Mouse (Mus musculus) bone marrow, adult 2 months (tissue): ENCODE data around the gene Nlrp6. TPM values are rescaled to one million over a fixed set of nuclear protein-coding genes. Genes with fewer than 3 reads are reported as not detected.

Experiments
- H3K27ac ChIP-seq: fragments of 200-500 bp; 2 replicates; pipeline ENCODE4 v1.5.1; 2012; ENCODE audit warnings: low read depth, mild to moderate bottlenecking, control low read depth, inconsistent platforms, low read length; ENCODE audit not compliant: control insufficient read depth, poor library complexity, insufficient read depth
- H3K4me1 ChIP-seq: fragments of 200-500 bp; 2 replicates; pipeline ENCODE4 v1.6.1; 2011; ENCODE audit warnings: low read length; ENCODE audit not compliant: control insufficient read depth, insufficient read depth
- H3K4me3 ChIP-seq: fragments of 200-500 bp; replicated peaks from 2 replicates; pipeline ENCODE3; 2011; ENCODE audit warnings: mild to moderate bottlenecking, low read depth, low read length, control low read depth; ENCODE audit not compliant: control insufficient read depth
- CTCF ChIP-seq: fragments of 200-500 bp; IDR thresholded peaks from 2 replicates; pipeline ENCODE4 v1.5.1; 2011; ENCODE audit warnings: low read length, control low read depth; ENCODE audit not compliant: control insufficient read depth, insufficient read depth
- POLR2A ChIP-seq: fragments of 200-500 bp; IDR thresholded peaks from 2 replicates; pipeline ENCODE4 v1.6.1; 2011; ENCODE audit warnings: low read depth, mild to moderate bottlenecking, control low read depth, low read length, borderline replicate concordance; ENCODE audit not compliant: control insufficient read depth
- WGBS: fragments of 180-500 bp; shearing (Covaris S2); methylation state at CpG from one replicate; pipeline ENCODE4 v1.1.7; 2018; 5-methylcytosine and 5-hydroxymethylcytosine counted together
- polyA plus RNA-seq: library from polyadenylated mRNA; stranded (reverse); fragments of >200 nt; gene quantifications from 2 replicates; pipeline ENCODE4 v1.2.4, GENCODE M21; 2011; ENCODE audit warnings: low replicate concordance; ENCODE audit not compliant: missing spikeins, insufficient read depth, insufficient read length

Nlrp6 gene
- polyA plus RNA-seq, 1 experiment = 1.9 TPM

DNA sequence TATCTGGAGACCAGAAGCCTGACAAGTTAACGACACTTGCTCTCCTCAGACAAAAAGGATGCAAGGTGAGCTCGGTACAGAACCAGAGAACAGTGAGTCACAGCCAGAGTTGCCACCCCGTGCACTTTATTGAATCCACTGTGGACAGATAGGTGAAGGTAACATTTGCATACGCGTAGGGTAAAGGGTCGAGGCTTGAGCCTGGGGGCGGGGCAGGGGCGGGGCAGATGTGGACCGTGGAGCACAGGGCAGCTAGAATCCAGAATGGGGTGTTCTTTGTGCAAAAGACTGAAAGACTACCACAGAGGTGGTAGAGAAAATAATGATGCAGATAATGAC lies 34.0 kb downstream of the Nlrp6 start:
- Histone ChIP-seq H3K4me1 (peaks cover 5% of the 10 kb centered on the region), H3K27ac (peak overlapping the region; percentile 89), H3K4me3 (peak overlapping the region; percentile 75)
- 3% methylated on average over 9 of the region's 9 CpGs for WGBS
- TF ChIP-seq POLR2A (no peak), CTCF (no peak)

GRCm38 (mm10) chr7:140955342-140955741 lies 34.6 kb downstream of the Nlrp6 start:
- under 1% methylated on average over 17 of the region's 17 CpGs for WGBS
- Histone ChIP-seq H3K4me1 (peaks cover 8% of the 10 kb centered on the region), H3K27ac (peak overlapping the region; percentile 89)

DNA sequence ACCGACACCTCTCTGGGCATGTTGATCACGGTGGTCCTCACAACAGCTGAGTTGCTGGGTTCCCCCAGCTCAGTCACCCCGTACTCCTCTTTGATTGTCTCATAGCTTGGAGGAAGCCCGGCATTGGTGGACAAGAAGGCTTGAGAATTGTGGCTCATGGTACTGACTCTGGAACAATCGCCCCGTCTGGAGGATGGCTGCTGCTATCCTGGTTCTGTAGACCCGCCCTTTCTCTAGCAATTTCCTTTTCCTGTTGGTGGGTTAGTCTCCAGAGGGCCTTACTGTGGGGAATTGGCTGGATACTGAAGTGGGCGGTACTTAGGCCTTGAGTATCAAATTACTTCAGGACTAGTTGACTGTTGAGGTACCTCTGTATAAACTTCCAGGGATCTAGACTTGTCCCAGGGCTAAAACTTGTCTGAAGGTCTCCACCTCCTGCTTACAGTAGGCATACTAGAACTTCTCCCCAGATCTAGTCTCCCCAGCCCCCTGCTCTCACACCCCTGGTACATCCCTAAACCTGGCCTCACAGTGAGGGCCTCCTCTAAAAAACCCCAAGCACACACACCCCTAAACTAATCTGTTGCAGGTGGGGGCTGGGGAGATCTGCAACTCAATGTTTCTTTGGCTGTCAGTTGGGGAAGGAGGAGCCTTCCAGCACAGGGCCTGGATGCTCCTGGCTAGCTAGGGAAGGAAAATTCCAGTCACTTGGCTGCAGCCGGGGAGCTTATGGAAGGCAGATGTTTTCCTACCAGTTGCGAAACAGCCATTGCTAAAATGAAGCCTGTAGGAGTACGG lies 35.3 kb downstream of the Nlrp6 start, which contains the start of the genes Gm45717 and Ifitm2:
Gene Gm45717 (minus strand): TSS at position 180 of the 798 bp plus-strand sequence.
Gene Ifitm2 (minus strand): TSS at position 230 of the 798 bp plus-strand sequence.
- peaks cover 8% of the 10 kb centered on the region for H3K4me1 ChIP-seq
- peak within 1 kb of the TSS; percentile 75 for H3K4me3 ChIP-seq
- WGBS = 13% methylated on average over 11 of the region's 11 CpGs
- TF ChIP-seq POLR2A (no peak), CTCF (no peak)
- peak within 1 kb of the TSS; percentile 89 for H3K27ac ChIP-seq

More at GRCm38 (mm10) chr7:140955342-140955741, 34.6 kb downstream of the Nlrp6 start:
- peak overlapping the region; percentile 75 for H3K4me3 ChIP-seq
- no peak for TF ChIP-seq POLR2A
- TF ChIP-seq CTCF = no peak

DNA sequence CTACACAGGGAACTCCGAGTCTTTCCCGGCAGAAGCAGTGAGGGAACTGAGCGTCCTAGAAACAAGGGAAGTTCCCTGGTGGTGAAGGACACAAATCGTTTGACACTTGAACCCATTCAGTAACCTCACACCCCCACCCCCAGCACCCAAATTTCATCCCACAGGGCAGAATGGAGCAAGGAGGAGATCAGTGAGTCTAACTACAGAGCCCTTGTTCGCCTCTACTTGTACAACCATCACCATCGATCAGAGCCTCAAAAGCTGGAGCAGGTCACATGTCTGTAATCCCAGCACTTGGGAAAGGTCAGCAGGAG lies 35.8 kb downstream of the Nlrp6 start:
- Histone ChIP-seq H3K4me3 (no peak overlapping the region), H3K27ac (peak overlapping the region; percentile 89), H3K4me1 (peaks cover 8% of the 10 kb centered on the region)
- no peak for TF ChIP-seq CTCF
- no peak for TF ChIP-seq POLR2A
- WGBS = 38% methylated on average over 6 of the region's 6 CpGs

DNA sequence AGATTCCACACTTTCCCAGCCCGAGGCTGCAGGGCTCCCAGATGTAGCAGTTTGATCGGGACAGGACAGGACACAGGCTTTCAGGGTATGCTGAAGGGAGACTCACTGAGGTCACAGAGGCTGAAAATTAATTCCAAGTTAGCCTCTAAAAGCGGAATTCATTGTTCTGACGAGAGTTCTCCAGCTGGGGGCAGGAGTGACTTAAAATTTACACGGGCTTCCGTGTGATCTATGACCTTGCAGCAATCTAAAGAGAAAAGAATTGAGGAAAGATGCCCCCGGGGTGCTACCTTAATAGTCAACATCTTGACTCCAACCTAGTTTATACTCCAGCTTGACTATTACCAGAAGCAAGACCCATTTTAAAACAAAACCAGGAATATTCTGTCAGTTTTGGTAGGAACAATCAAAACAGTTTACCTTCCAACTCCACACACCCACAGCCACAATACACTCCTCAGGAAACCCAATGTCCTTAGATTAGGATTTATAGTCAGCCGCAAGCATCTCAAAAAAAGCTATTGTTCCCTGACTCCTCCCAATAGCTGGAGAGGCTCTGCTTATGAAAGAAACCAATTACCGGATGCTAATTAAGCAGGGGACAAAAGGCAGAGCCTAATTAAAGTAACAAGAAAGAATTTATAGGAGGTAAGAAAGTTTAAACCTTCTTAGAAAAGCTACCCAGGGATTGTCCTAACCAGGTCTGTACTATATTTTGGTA lies 38.6 kb downstream of the Nlrp6 start:
- peaks cover 6% of the 10 kb centered on the region for H3K4me1 ChIP-seq
- H3K27ac ChIP-seq = no peak overlapping the region
- TF ChIP-seq CTCF = no peak
- TF ChIP-seq POLR2A = no peak
- H3K4me3 ChIP-seq = no peak overlapping the region
- WGBS = 9% methylated on average over 9 of the region's 9 CpGs

DNA sequence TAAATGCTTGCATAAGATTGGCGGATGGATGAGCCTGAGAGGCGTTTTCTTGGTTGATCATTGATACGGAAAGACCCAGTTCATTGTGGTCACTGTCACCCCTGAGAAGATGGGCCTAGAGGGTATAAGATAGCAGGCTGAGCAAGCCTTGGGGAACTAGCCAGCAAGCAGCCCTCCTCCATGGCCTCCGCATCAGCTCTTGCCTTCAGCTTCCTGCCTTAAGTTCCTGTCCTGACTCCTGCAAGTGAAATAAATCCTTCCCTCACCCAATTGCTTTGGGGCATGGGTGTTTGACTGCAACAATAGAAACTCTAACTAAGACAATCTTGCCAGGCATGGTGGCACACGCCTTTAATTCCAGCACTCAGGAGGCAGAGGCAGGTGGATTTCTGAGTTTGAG lies 39.3 kb downstream of the Nlrp6 start:
- no peak for TF ChIP-seq CTCF
- WGBS = 55% methylated on average over 5 of the region's 5 CpGs
- Histone ChIP-seq H3K4me3 (no peak overlapping the region), H3K4me1 (peaks cover 6% of the 10 kb centered on the region), H3K27ac (no peak overlapping the region)

- 81% methylated on average over 2 of the region's 2 CpGs for WGBS
- no peak overlapping the region for H3K4me3 ChIP-seq
- peaks cover 6% of the 10 kb centered on the region for H3K4me1 ChIP-seq
- H3K27ac ChIP-seq = no peak overlapping the region
- TF ChIP-seq POLR2A (no peak), CTCF (no peak)
Measured at GRCm38 (mm10) chr7:140961416-140961815, 40.7 kb downstream of the Nlrp6 start.

DNA sequence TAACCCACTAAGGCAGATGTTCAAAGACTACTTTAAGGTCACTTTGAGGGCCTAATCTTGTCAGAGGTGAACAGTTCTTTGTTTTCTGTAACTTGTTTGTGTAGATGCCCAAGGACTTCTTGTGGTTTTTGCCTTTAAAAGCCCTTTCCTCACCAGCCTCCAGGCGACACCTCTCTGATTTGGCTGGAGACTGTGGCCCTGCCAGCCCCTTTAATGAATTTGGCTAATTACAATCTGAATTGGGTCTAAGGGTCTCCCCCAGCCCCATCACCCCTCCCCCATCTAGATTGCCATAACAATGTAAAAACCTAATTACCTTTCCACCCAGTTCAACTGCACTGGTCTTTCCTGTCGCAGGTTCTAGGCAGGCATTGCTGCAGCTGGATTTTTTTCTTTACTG lies 42.0 kb downstream of the Nlrp6 start:
- TF ChIP-seq POLR2A = no peak
- Histone ChIP-seq H3K4me3 (no peak overlapping the region), H3K27ac (no peak overlapping the region), H3K4me1 (peaks cover 3% of the 10 kb centered on the region; the same call in 1 of the 2 replicates)
- 76% methylated on average over 2 of the region's 2 CpGs for WGBS
